Mouse (Mus musculus) ovary, postnatal 14 days (tissue): ENCODE measurements around the gene Fundc2.

Experiments
- DNase-seq: peaks from one replicate; pipeline ENCODE4 v3.0.0; 2022; ENCODE audit warnings: low spot score

Gene Fundc2

GRCm38 (mm10) chrX:75382195-75382771 is at the start of gene Fundc2, which contains the start of gene F8:
Gene Fundc2, plus strand, starts transcription at chrX:75382399.
Gene F8, minus strand, starts transcription at chrX:75382615.
- DNase-seq, result peak; percentile 31

GRCm38 (mm10) chrX:75370197-75370596 is 12.0 kb upstream of the Fundc2 start:
- no peak for DNase-seq

GRCm38 (mm10) chrX:75372666-75373425 is 9.4 kb upstream of the Fundc2 start:
- no peak for DNase-seq

- no peak for DNase-seq
These were observed 5.4 kb upstream of the Fundc2 start for GRCm38 (mm10) chrX:75376815-75377214.

GRCm38 (mm10) chrX:75381176-75381575 is 1.0 kb upstream of the Fundc2 start:
- no peak for DNase-seq

- DNase-seq, result no peak
These were observed 500 bp upstream of the Fundc2 start for GRCm38 (mm10) chrX:75381699-75382098.

GRCm38 (mm10) chrX:75399471-75399870 is 17.3 kb downstream of the Fundc2 start:
- DNase-seq, result no peak

GRCm38 (mm10) chrX:75402668-75403067 is 20.5 kb downstream of the Fundc2 start:
- no peak for DNase-seq

- DNase-seq, result no peak
These were observed 21.2 kb downstream of the Fundc2 start for GRCm38 (mm10) chrX:75403350-75403749.

- no peak for DNase-seq
These were observed 27.5 kb downstream of the Fundc2 start for GRCm38 (mm10) chrX:75409711-75410110.

- DNase-seq, result peak; percentile 60
These were observed 34.0 kb downstream of the Fundc2 start, which contains the start of the genes Cmc4, Mtcp1 and Brcc3 for GRCm38 (mm10) chrX:75415936-75416785. Gene Cmc4, minus strand, starts transcription at chrX:75416584. Gene Mtcp1, minus strand, starts transcription at chrX:75416588. Gene Brcc3, plus strand, starts transcription at chrX:75416628.
